Mouse (Mus musculus) hindbrain, embryonic 16.5 days (tissue): Measurements from ENCODE around the gene Zfp281. TPM values are rescaled to one million over a fixed set of nuclear protein-coding genes. Genes with fewer than 3 reads are reported as not detected.

ENCODE experiments used
- ATAC-seq: fragments of 200-750 bp; cut with Nextera tagmentation; 2 replicates; pipeline ENCODE4 v1.8.0; 2017; ENCODE audit warnings: moderate TSS enrichment, moderate library complexity
- H3K27ac ChIP-seq: fragments of 300-500 bp; sonication (generic); 2 replicates; pipeline ENCODE4 v1.5.1; 2014; ENCODE audit warnings: low read depth, mild to moderate bottlenecking, control low read depth, low read length, moderate library complexity
- H3K27me3 ChIP-seq: fragments of 300-500 bp; sonication (generic); replicated peaks from 2 replicates; pipeline ENCODE4 v1.6.1; 2014; ENCODE audit warnings: low read length; ENCODE audit not compliant: control insufficient read depth, insufficient read depth
- H3K36me3 ChIP-seq: fragments of 300-500 bp; sonication (generic); 2 replicates; pipeline ENCODE4 v1.6.1; 2014; ENCODE audit warnings: mild to moderate bottlenecking, low read length, moderate library complexity, mixed read lengths; ENCODE audit not compliant: control insufficient read depth, insufficient read depth
- H3K4me1 ChIP-seq: fragments of 300-500 bp; sonication (generic); 2 replicates; pipeline ENCODE4 v1.6.1; 2014; ENCODE audit warnings: low read depth, low read length; ENCODE audit not compliant: control insufficient read depth, insufficient read depth
- H3K4me2 ChIP-seq: fragments of 300-500 bp; sonication (generic); 2 replicates; pipeline ENCODE4 v1.6.1; 2014; ENCODE audit warnings: mild to moderate bottlenecking, low read length, control low read depth, moderate library complexity
- H3K4me3 ChIP-seq: fragments of 300-500 bp; sonication (generic); 2 replicates; pipeline ENCODE4 v1.5.1; 2014; ENCODE audit warnings: mild to moderate bottlenecking, low read length, control low read depth, moderate library complexity
- H3K9ac ChIP-seq: fragments of 300-500 bp; sonication (generic); 2 replicates; pipeline ENCODE4 v1.6.1; 2014; ENCODE audit warnings: low read depth, mild to moderate bottlenecking, control low read depth, low read length, moderate library complexity
- H3K9me3 ChIP-seq: fragments of 300-500 bp; sonication (generic); 2 replicates; pipeline ENCODE4 v1.6.1; 2014; ENCODE audit warnings: mild to moderate bottlenecking, low read length, moderate library complexity; ENCODE audit not compliant: control insufficient read depth
- WGBS: fragments of 180-500 bp; shearing (Covaris S2); extraction: QIAGEN DNeasy Blood & Tissue Kit; methylation state at CpG from one replicate; pipeline ENCODE4 v1.1.7; 2014; 5-methylcytosine and 5-hydroxymethylcytosine counted together
- polyA plus RNA-seq: library from polyadenylated mRNA; unstranded; fragments of >200 nt; fragmentation: Nextera tagmentation; extraction: Ambion mirVana; gene quantifications from 2 replicates; pipeline ENCODE4 v1.2.1, GENCODE M21; 2015

The Zfp281 gene
- polyA plus RNA-seq, 1 experiment from 2014 or later, result 16.3 TPM

DNA sequence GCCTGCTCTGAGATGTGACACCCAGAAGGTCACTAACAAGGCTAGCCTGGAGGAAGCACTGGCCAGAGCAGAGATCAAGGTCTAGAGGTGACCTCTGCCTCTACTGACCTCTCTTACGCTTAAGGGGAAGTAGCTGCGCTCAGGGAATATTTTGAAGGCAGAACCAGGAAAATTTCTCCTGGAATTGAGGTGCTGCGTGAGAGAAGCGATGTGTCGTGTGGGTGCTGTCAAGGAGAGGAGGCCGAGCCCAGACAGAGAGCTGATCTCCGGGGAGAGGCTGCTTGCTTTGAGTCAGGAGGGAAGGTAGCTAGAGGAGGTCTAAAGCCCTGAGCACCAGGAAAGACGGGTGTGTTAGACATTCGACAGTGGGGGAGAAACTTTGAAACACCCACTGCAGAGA is 35.2 kb downstream of the Zfp281 start:
- no peak overlapping the region for H3K4me2 ChIP-seq
- no peak overlapping the region for H3K9ac ChIP-seq
- 70% methylated on average over 9 of the region's 9 CpGs for WGBS
- no peaks in the 10 kb centered on the region for H3K27me3 ChIP-seq
- H3K36me3 ChIP-seq, result no peaks in the 10 kb centered on the region
- H3K4me3 ChIP-seq, result no peak overlapping the region
- H3K9me3 ChIP-seq, result no peaks in the 10 kb centered on the region
- no peaks in the 10 kb centered on the region; the same call in none of the 2 replicates for H3K4me1 ChIP-seq
- no peak for ATAC-seq
- H3K27ac ChIP-seq, result no peak overlapping the region

DNA sequence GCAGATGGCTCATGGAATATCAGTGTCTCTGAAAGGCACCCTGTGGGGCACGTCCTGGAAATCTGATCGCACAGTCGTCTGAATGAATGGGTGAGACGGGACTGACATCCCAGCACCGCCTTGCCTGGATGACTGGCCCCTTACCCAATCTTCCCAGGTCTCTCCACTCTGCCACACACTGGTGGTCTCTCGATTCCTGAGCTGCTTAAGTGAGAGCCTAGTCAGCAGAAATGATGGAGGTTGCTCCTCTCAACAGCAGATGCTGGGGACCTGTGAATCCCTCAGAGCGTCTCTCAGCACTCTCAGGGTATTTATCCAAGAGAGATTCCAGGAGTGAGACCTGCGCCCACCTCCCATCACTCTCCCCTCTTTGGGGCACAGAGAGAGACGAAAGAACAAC is 36.8 kb downstream of the Zfp281 start:
- ATAC-seq, result peak; percentile 48; the same call in 1 of the 2 replicates
- H3K4me3 ChIP-seq, result no peak overlapping the region
- no peaks in the 10 kb centered on the region for H3K36me3 ChIP-seq
- H3K4me2 ChIP-seq, result no peak overlapping the region
- no peak overlapping the region for H3K9ac ChIP-seq
- H3K4me1 ChIP-seq, result no peaks in the 10 kb centered on the region; the same call in none of the 2 replicates
- WGBS, result 19% methylated on average over 9 of the region's 9 CpGs
- H3K9me3 ChIP-seq, result no peaks in the 10 kb centered on the region
- no peak overlapping the region for H3K27ac ChIP-seq
- no peaks in the 10 kb centered on the region for H3K27me3 ChIP-seq

GRCm38 (mm10) chr1:136661939-136662563 is 37.4 kb downstream of the Zfp281 start:
- no peaks in the 10 kb centered on the region for H3K36me3 ChIP-seq
- no peaks in the 10 kb centered on the region; the same call in none of the 2 replicates for H3K4me1 ChIP-seq
- H3K4me3 ChIP-seq, result no peak overlapping the region
- ATAC-seq, result peak; percentile 37; the same call in 1 of the 2 replicates
- H3K27ac ChIP-seq, result no peak overlapping the region
- H3K4me2 ChIP-seq, result peak overlapping the region; percentile 29; the same call in 1 of the 2 replicates
- no peaks in the 10 kb centered on the region for H3K27me3 ChIP-seq
- no peak overlapping the region for H3K9ac ChIP-seq
- H3K9me3 ChIP-seq, result no peaks in the 10 kb centered on the region
- WGBS, result 16% methylated on average over 10 of the region's 10 CpGs

DNA sequence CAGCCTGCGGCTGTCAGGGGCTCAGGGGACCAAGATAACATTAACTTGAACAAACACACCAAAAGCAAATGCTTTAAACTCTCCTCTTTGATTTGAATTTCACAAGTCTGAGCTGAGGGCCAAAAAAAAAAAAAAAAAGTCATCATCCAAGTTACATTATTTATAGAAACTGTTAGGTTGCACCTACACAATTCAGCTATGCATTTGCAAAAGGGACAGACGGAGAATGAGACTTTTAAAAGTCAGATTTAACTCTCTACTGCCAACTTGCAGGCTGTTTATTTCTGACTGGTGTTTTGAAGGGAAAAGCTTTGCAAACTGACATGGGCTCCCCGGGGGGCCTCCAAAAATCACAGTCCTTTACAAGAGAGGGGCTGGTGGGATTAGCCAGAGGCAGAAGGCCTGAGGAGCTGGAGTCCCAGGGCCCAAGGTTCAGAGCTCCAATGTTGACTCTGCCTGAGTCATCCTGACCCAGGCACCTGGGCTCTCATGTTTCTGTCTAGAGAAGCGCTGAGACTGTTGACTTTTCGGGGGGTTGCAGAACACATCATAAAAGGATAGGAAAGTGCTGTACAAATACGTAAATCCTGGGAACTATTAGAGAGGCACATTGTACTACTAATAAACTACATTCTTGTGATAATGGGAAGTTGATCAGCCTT is 40.4 kb downstream of the Zfp281 start:
- no peaks in the 10 kb centered on the region for H3K36me3 ChIP-seq
- 63% methylated on average over 6 of the region's 6 CpGs for WGBS
- H3K9ac ChIP-seq, result no peak overlapping the region
- H3K27ac ChIP-seq, result no peak overlapping the region
- no peak overlapping the region for H3K4me3 ChIP-seq
- no peaks in the 10 kb centered on the region for H3K27me3 ChIP-seq
- H3K4me2 ChIP-seq, result no peak overlapping the region
- H3K4me1 ChIP-seq, result no peaks in the 10 kb centered on the region; the same call in none of the 2 replicates
- ATAC-seq, result no peak
- no peaks in the 10 kb centered on the region for H3K9me3 ChIP-seq

GRCm38 (mm10) chr1:136666513-136666912 is 41.8 kb downstream of the Zfp281 start:
- Histone ChIP-seq H3K4me2 (no peak overlapping the region), H3K27ac (no peak overlapping the region), H3K9ac (no peak overlapping the region), H3K36me3 (no peaks in the 10 kb centered on the region), H3K9me3 (no peaks in the 10 kb centered on the region), H3K27me3 (no peaks in the 10 kb centered on the region), H3K4me1 (no peaks in the 10 kb centered on the region; the same call in none of the 2 replicates), H3K4me3 (no peak overlapping the region)
- WGBS, result 80% methylated on average over 2 of the region's 2 CpGs
- ATAC-seq, result no peak

GRCm38 (mm10) chr1:136669926-136670325 is 45.2 kb downstream of the Zfp281 start:
- Histone ChIP-seq H3K27me3 (no peaks in the 10 kb centered on the region), H3K4me1 (no peaks in the 10 kb centered on the region; the same call in 1 of the 2 replicates), H3K9me3 (no peaks in the 10 kb centered on the region), H3K4me2 (no peak overlapping the region), H3K36me3 (no peaks in the 10 kb centered on the region), H3K27ac (no peak overlapping the region), H3K9ac (no peak overlapping the region), H3K4me3 (no peak overlapping the region)
- ATAC-seq, result no peak
- WGBS, result 75% methylated on average over 7 of the region's 7 CpGs

DNA sequence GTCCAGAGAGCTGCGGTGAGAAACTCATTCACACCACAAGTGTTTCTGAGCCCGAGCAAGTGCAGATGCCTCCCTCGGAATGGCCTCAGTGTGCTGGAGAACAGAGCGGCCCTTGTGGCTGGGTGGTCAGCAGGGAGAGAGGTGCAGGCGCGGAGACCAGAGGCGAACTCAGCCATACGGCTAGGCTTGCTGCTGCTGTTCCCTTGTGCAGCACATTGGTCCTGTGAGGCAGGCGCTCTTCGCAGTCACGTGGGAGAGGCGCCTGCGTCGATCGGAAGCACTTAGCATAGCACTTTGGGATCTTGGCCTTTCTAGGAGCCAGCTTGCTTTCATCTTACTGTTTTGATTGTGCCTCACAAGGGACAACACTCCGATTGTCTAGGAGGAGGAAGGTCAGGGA is 45.7 kb downstream of the Zfp281 start:
- H3K36me3 ChIP-seq, result no peaks in the 10 kb centered on the region
- ATAC-seq, result peak; percentile 59; the same call in 1 of the 2 replicates
- H3K9ac ChIP-seq, result no peak overlapping the region
- no peak overlapping the region for H3K4me2 ChIP-seq
- H3K9me3 ChIP-seq, result no peaks in the 10 kb centered on the region
- 41% methylated on average over 16 of the region's 16 CpGs for WGBS
- H3K27ac ChIP-seq, result no peak overlapping the region
- H3K27me3 ChIP-seq, result no peaks in the 10 kb centered on the region
- no peaks in the 10 kb centered on the region; the same call in 1 of the 2 replicates for H3K4me1 ChIP-seq
- H3K4me3 ChIP-seq, result no peak overlapping the region

DNA sequence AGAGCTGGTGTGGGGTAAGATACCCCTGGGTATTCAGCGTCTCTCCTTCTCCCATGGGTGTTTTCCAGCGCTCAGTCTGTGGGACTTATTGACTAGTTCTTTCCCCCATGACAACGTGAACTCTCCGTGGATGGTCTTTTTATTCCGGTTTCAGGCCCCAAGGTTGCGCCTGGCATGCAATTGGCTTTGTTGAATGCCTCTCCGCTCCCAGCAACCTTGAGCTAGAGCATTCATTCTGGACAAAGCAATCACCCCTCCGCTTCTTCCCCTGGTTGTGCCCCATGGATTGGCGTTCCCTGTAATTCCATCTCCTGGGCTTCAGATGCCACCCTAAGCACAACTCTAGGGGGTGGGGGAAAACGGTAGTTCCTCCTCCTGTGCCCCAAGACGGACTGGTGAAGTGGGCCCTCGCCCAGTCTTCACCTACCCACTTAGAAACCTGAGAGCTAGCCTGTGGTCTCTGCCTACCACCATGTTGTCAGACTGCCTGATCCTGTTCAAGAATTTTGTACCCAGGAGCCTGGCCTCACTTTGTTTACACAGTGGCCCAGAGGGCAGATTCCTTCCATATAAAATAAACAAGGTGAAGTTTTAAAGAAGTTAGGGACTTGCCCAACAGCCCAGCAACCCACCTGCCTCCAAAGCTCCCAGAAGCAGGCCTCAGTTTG is 47.2 kb downstream of the Zfp281 start:
- Histone ChIP-seq H3K4me2 (no peak overlapping the region), H3K4me1 (no peaks in the 10 kb centered on the region; the same call in 1 of the 2 replicates), H3K27me3 (no peaks in the 10 kb centered on the region), H3K36me3 (no peaks in the 10 kb centered on the region), H3K9me3 (no peaks in the 10 kb centered on the region), H3K4me3 (no peak overlapping the region), H3K27ac (no peak overlapping the region), H3K9ac (no peak overlapping the region)
- WGBS, result 82% methylated on average over 12 of the region's 12 CpGs
- ATAC-seq, result no peak

DNA sequence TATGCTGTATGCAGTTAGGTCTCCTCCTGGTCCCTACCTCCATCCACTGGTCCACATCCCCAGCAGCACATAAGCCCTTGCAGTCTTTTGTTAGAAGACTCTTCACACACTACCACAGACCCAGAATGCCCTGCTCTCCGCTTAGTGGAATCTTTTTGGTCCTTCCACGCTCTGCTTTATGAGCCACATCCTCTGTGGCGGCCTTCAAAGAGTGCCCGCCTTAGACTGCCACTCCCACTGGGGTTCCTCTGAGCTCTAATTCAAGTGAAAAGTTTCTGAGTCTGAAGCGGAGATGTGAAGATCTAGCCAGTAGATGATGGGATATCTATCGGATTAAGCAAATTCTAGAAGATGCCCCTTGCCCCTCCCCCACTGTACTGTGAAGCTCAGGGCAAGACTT is 47.9 kb downstream of the Zfp281 start:
- no peak for ATAC-seq
- WGBS, result 91% methylated on average over 6 of the region's 6 CpGs
- Histone ChIP-seq H3K4me2 (no peak overlapping the region), H3K9ac (no peak overlapping the region), H3K27ac (no peak overlapping the region), H3K27me3 (no peaks in the 10 kb centered on the region), H3K4me3 (no peak overlapping the region), H3K4me1 (no peaks in the 10 kb centered on the region; the same call in 1 of the 2 replicates), H3K36me3 (no peaks in the 10 kb centered on the region), H3K9me3 (no peaks in the 10 kb centered on the region)
